Mouse (Mus musculus) large intestine, adult 2 months (tissue): ENCODE data around the gene Mia. TPM values are rescaled to one million over a fixed set of nuclear protein-coding genes. Genes with fewer than 3 reads are reported as not detected.

Source experiments
- DNase-seq: peaks from one replicate; pipeline ENCODE4 v3.0.0-alpha.2; 2012; ENCODE audit warnings: low read depth, low spot score
- WGBS: fragments of 180-500 bp; shearing (Covaris S2); methylation state at CpG from one replicate; pipeline ENCODE4 v1.1.7; 2018; 5-methylcytosine and 5-hydroxymethylcytosine counted together
- polyA plus RNA-seq: library from polyadenylated mRNA; depleted of rRNA; stranded (reverse); fragments of >200 nt; gene quantifications from 2 replicates; pipeline ENCODE4 v1.2.3, GENCODE M21; 2012

The Mia gene
- polyA plus RNA-seq, 1 experiment = 2.2 TPM

DNA sequence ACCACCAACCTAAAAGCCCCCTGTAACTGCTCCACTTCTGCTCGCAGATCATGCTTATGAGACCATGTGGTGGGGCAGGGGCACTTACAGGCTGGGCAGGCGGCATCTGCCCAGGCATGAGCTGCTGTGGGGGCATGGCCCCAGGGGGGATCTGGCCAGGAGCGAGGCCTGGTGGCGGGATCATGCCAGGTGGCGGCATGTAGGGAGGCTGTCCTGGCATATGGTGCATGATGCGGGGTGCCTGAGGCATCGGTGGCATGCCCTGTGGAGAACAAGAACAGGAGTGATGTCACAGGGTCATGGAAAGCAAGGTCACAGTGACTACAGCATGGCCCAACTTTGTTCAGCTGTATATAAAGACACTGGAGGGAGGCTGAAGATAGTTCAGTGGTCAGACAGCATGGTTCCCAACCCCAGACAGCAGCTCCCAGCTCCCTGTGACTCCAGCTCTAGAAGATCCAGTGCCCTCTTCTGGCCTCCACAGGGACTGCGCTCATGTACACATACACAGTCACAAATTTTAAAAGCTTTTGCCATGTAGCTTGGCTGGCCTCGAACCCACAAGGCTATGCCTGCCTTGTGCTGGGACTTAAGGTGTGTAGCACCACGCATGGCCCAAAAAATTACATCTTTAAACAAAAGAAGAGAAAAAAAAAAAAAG, 8.4 kb upstream of the Mia start:
- no peak for DNase-seq

GRCm38 (mm10) chr7:27185986-27186385, 5.0 kb upstream of the Mia start:
- DNase-seq = no peak
- WGBS = 85% methylated on average over 5 of the region's 5 CpGs

More for the DNA sequence above, 8.4 kb upstream of the Mia start:
- WGBS = 97% methylated on average over 10 of the region's 10 CpGs

- no peak for DNase-seq
These were observed 4.0 kb upstream of the Mia start for GRCm38 (mm10) chr7:27184964-27185363.

DNA sequence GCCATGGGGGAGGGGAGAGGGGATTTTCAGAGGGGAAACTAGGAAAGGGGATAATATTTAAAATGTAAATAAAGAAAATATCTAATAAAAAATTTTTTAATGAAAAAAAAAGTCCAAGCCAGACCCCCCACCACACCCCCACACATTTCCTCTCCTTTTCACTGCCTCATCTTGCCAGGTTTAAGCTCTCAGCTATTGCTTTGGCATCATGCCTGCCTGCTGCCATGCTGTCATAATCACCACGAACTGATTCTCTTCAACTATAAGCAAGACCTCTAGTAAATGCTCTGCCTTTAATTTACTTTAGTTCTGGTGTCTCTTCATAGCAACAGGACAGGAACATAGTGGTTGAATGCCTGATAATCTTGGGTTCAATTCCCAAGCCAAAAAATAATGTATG, 1.5 kb upstream of the Mia start:
- 29% methylated on average over 1 of the region's 1 CpGs for WGBS
- no peak for DNase-seq

More at GRCm38 (mm10) chr7:27184964-27185363, 4.0 kb upstream of the Mia start:
- 69% methylated on average over 3 of the region's 3 CpGs for WGBS

GRCm38 (mm10) chr7:27180036-27180435, 921 bp downstream of the Mia start:
- DNase-seq = no peak
- WGBS = 20% methylated on average over 5 of the region's 5 CpGs

- DNase-seq = no peak
- WGBS = 31% methylated on average over 16 of the region's 16 CpGs
These were observed 1.6 kb downstream of the Mia start for GRCm38 (mm10) chr7:27179217-27179918.

DNA sequence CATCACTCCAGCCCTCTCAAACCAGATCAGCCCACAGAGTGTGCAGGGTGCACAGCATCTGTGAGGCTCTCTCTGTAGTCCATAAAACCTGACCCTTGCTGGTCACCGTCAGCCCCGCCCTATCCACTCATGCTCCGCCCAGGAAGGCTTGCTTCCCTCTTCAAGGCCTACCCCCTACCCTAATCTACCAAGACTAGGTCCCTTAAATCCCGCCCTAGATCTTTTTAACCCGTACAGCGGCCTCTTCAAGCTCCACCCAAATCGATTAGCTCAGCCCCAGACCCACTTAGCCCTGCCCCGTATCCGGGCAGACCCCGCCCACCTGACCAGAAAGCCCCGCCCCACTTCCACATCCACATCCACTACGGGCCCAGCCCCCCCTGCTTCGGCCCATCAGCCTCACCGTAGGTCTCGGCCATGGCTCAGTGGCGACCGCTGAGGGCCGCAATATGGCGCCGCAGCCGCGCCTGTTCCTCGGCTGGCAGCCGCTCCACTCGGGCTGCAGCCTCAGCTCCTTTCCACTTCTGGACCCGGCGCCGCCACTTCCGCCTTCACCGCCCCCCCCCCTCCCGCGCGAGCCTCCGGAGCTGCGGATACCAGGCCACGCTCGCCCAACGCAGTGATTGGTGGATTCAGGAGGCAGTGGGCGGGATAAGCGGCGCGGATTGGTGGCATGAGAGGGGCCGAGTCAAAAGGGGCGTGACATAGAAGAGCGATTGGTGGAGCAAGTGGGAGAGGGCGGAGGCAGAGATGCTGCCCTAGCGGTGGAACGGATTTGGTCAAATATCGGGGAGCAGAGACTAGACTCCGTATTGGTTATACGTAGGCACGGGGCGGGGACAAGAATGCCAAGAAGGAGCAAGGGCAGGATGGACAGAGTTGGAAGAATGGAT, 2.4 kb downstream of the Mia start, which contains the start of gene Rab4b:
Gene Rab4b (minus strand): TSS at position 573 of the 893 bp plus-strand sequence.
- peak; percentile 98 for DNase-seq
- under 1% methylated on average over 53 of the region's 53 CpGs for WGBS

DNA sequence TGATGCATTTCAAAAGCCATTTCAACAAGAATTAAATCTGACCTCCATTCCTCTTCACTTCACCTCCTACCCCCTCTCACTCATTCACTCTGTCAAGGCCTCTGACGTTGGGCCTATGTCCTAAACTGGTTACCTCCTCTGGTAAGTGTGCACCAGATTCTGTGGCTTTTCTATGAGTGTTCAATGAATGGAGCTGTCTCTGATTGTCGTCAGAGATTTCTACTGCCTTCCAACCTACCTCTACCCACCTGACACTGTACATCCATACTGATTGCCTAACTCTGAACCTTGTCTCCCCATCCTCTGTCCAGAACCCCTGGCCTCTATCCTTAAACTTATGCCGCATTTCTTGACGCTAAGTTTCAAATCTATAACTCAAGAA, 3.0 kb downstream of the Mia start:
- WGBS = 15% methylated on average over 4 of the region's 4 CpGs
- DNase-seq = no peak

- no peak for DNase-seq
- WGBS = 86% methylated on average over 7 of the region's 7 CpGs
These were observed 6.1 kb downstream of the Mia start for GRCm38 (mm10) chr7:27174896-27175295.

- DNase-seq = no peak
- WGBS = 92% methylated on average over 15 of the region's 15 CpGs
These were observed 6.5 kb downstream of the Mia start for GRCm38 (mm10) chr7:27174496-27174895.

GRCm38 (mm10) chr7:27170981-27171380, 10.0 kb downstream of the Mia start:
- 88% methylated on average over 3 of the region's 3 CpGs for WGBS
- no peak for DNase-seq

DNA sequence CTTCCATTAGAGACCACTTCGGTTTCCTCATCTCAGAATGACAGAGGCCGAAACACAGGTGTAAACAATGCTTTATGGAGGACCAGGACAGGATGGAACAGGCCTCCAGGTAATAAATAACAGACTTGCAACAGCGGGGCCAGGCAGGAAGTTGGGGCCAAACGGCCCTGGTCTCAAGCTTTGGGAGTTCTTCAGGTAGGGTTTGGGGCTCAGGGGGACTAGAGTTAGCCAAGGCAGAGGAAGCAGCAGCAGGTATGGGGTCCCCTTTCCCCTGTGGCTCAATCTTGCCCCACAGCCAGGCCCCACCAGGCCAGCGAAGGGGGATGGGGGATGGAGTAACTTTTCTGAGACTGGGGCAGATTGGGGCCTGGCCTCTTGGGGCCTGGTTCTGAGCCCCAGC, 12.6 kb downstream of the Mia start:
- DNase-seq = no peak
- 68% methylated on average over 5 of the region's 5 CpGs for WGBS

DNA sequence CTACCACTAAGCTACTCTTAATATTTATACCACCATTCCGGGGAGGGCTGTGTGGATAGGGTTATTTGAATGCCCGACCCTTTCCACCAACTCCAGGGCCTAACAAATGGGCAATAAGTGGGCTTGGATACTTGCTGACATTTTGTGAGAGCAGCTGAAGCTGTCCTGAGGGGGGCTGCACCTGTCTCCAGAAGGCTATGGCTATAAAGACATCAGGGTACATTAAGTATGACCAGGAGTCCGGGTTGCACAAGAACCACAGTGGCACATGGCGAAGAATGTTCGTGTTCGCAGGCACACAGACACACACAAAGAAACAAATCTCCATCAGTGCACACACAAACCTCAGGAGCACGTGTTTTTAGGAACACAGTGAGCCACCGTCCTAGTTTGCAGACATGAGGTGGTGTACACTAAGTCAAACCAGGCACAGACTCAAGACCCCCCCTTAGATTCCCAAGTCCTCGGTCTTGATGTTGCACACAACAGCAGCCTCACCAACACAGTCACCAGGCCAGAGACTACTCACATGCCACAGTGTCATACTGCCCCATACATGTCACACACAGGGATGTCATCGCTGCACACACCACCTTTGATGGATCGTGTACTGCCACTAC, 13.4 kb downstream of the Mia start:
- DNase-seq = no peak
- 69% methylated on average over 11 of the region's 11 CpGs for WGBS

GRCm38 (mm10) chr7:27166614-27167474, 14.1 kb downstream of the Mia start, which contains the start of gene Egln2:
Egln2 (minus strand) TSS chr7:27166802.
- 2% methylated on average over 61 of the region's 61 CpGs for WGBS
- DNase-seq = peak; percentile 83

- 1% methylated on average over 43 of the region's 43 CpGs for WGBS
- no peak for DNase-seq
These were observed 14.7 kb downstream of the Mia start for GRCm38 (mm10) chr7:27166229-27166613.

DNA sequence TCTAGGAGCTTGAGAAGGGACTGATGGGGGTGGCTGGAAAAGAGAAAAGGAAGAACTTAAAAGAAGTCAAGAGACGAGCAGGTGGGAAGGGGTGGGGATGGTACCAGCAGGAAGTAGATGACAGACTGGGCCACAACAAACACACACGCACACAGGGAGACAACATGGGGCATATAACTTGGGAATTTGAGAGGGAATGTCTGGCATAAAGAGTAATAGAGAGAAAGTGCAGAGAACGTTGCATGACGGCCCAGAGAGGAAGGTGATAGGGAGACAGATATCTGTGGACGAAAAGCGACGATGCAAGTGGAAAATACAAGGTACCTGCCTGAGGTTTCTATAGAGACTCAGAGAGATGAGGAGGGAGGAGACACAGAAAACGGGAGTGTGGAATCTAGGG, 15.3 kb downstream of the Mia start:
- WGBS = under 1% methylated on average over 8 of the region's 8 CpGs
- no peak for DNase-seq

- 48% methylated on average over 23 of the region's 23 CpGs for WGBS
- no peak for DNase-seq
These were observed 15.8 kb downstream of the Mia start for GRCm38 (mm10) chr7:27165007-27165655.
